Mouse (Mus musculus) cortical plate, adult 2 months (tissue): ENCODE data around the gene Mnat1. TPM values are rescaled to one million over a fixed set of nuclear protein-coding genes. Genes with fewer than 3 reads are reported as not detected.

Experiments used
- H3K27ac ChIP-seq: fragments of 200-500 bp; 2 replicates; pipeline ENCODE4 v1.5.1; 2012; ENCODE audit warnings: low read length, control low read depth, inconsistent platforms; ENCODE audit not compliant: insufficient read depth
- H3K4me1 ChIP-seq: fragments of 200-500 bp; 2 replicates; pipeline ENCODE4 v1.6.1; 2011; ENCODE audit warnings: low read length; ENCODE audit not compliant: control insufficient read depth, insufficient read depth
- H3K4me3 ChIP-seq: fragments of 200-500 bp; 2 replicates; pipeline ENCODE4 v1.5.1; 2011; ENCODE audit warnings: mild to moderate bottlenecking, low read length, control low read depth; ENCODE audit not compliant: insufficient read depth
- CTCF ChIP-seq: fragments of 200-500 bp; IDR thresholded peaks from 2 replicates; pipeline ENCODE4 v1.5.1; 2011; ENCODE audit warnings: mild to moderate bottlenecking, control low read depth, low read length; ENCODE audit not compliant: insufficient read depth; ENCODE audit errors: extremely low read depth
- POLR2A ChIP-seq: fragments of 200-500 bp; IDR thresholded peaks from 2 replicates; pipeline ENCODE4 v1.6.1; 2011; ENCODE audit warnings: mild to moderate bottlenecking, low read length, control low read depth; ENCODE audit not compliant: insufficient read depth; ENCODE audit errors: extremely low read depth
- polyA plus RNA-seq: library from polyadenylated mRNA; depleted of rRNA; stranded (reverse); fragments of >200 nt; gene quantifications from 2 replicates; pipeline ENCODE4 v1.2.3, GENCODE M21; 2012; rRNA removed

The Mnat1 gene
- polyA plus RNA-seq, 1 experiment = 15.3 TPM

GRCm38 (mm10) chr12:73295505-73296140 lies 172.1 kb downstream of the Mnat1 start:
- H3K4me1 ChIP-seq = no peaks in the 10 kb centered on the region
- H3K27ac ChIP-seq = no peak overlapping the region
- no peak for TF ChIP-seq CTCF
- no peak for TF ChIP-seq POLR2A
- H3K4me3 ChIP-seq = no peak overlapping the region

GRCm38 (mm10) chr12:73298621-73299020 lies 175.1 kb downstream of the Mnat1 start:
- Histone ChIP-seq H3K4me3 (no peak overlapping the region), H3K4me1 (no peaks in the 10 kb centered on the region), H3K27ac (no peak overlapping the region)
- TF ChIP-seq CTCF (no peak), POLR2A (no peak)

GRCm38 (mm10) chr12:73300531-73300930 lies 177.0 kb downstream of the Mnat1 start:
- Histone ChIP-seq H3K4me1 (no peaks in the 10 kb centered on the region), H3K4me3 (no peak overlapping the region), H3K27ac (no peak overlapping the region)
- TF ChIP-seq POLR2A (no peak), CTCF (no peak)

GRCm38 (mm10) chr12:73304636-73305035 lies 181.1 kb downstream of the Mnat1 start:
- H3K4me3 ChIP-seq = no peak overlapping the region
- no peak overlapping the region for H3K27ac ChIP-seq
- TF ChIP-seq CTCF (no peak), POLR2A (no peak)
- H3K4me1 ChIP-seq = no peaks in the 10 kb centered on the region

- H3K4me3 ChIP-seq = no peak overlapping the region
- TF ChIP-seq POLR2A (no peak), CTCF (no peak)
- no peak overlapping the region for H3K27ac ChIP-seq
- no peaks in the 10 kb centered on the region for H3K4me1 ChIP-seq
Observed at GRCm38 (mm10) chr12:73307750-73308149, 184.2 kb downstream of the Mnat1 start.

GRCm38 (mm10) chr12:73308711-73309110 lies 185.2 kb downstream of the Mnat1 start:
- Histone ChIP-seq H3K4me3 (no peak overlapping the region), H3K27ac (no peak overlapping the region), H3K4me1 (no peaks in the 10 kb centered on the region)
- no peak for TF ChIP-seq CTCF
- TF ChIP-seq POLR2A = no peak

GRCm38 (mm10) chr12:73317706-73318686 lies 194.5 kb downstream of the Mnat1 start:
- no peaks in the 10 kb centered on the region for H3K4me1 ChIP-seq
- TF ChIP-seq POLR2A = no peak
- no peak for TF ChIP-seq CTCF
- H3K27ac ChIP-seq = no peak overlapping the region
- H3K4me3 ChIP-seq = no peak overlapping the region

Other genes with a start within 250 kb of the Mnat1 start
- not detected in 2 replicates for gene Six6, start 183.8 kb upstream of the Mnat1 start, polyA plus RNA-seq
- gene 4930447C04Rik, start 182.9 kb upstream of the Mnat1 start, polyA plus RNA-seq = 25.3 and 27.4 TPM in 2 replicates
- 0.11 and 0.44 TPM in 2 replicates for gene Six1, start 69.8 kb upstream of the Mnat1 start, polyA plus RNA-seq
- 0.78 and 0.84 TPM in 2 replicates for gene Six4, start 10.3 kb upstream of the Mnat1 start, polyA plus RNA-seq
- gene Trmt5, start 163.0 kb downstream of the Mnat1 start, polyA plus RNA-seq = 15.6 and 17.7 TPM in 2 replicates
- 23.0 and 25.9 TPM in 2 replicates for gene Slc38a6, start 163.1 kb downstream of the Mnat1 start, polyA plus RNA-seq